Mouse (Mus musculus) bone marrow macrophage, adult 2 months (primary cell): ENCODE results near the gene BC025920.

Experiments used
- CTCF ChIP-seq: IDR thresholded peaks from 2 replicates; pipeline ENCODE4 v1.5.1; 2012; ENCODE audit warnings: low read depth, mild to moderate bottlenecking, low read length, moderate library complexity
- POLR2A ChIP-seq: IDR thresholded peaks from 2 replicates; pipeline ENCODE4 v1.6.1; 2012; ENCODE audit warnings: mild to moderate bottlenecking, low read depth, low read length, borderline replicate concordance

GRCm38 (mm10) chr10:81604019-81604967 is 1.8 kb upstream of the BC025920 start:
- TF ChIP-seq POLR2A (no peak), CTCF (no peak)
